Mouse (Mus musculus) stomach, postnatal 0 days (tissue): ENCODE measurements around the gene Rad18.

ENCODE experiments used
- CTCF ChIP-seq: IDR thresholded peaks from 2 replicates; pipeline ENCODE4 v1.5.1; 2016; ENCODE audit warnings: antibody characterized with exemption, low read depth, mild to moderate bottlenecking, moderate library complexity
- EP300 ChIP-seq: optimal IDR thresholded peaks from 2 replicates; pipeline ENCODE3; 2016; ENCODE audit warnings: antibody characterized with exemption

- TF ChIP-seq EP300 = no peak
- no peak for TF ChIP-seq CTCF
Measured at GRCm38 (mm10) chr6:112739635-112740034, 43.1 kb upstream of the Rad18 start.
